Mouse (Mus musculus) embryonic fibroblast, embryonic 13.5 days (primary cell): ENCODE data around the gene Rpl23a.

ENCODE experiments used
- CTCF ChIP-seq: IDR thresholded peaks from 2 replicates; pipeline ENCODE4 v1.5.1; 2011; ENCODE audit warnings: mild to moderate bottlenecking, control low read depth, low read length, moderate library complexity, borderline replicate concordance; ENCODE audit not compliant: insufficient read depth
- POLR2A ChIP-seq: IDR thresholded peaks from 2 replicates; pipeline ENCODE4 v1.6.1; 2011; ENCODE audit warnings: low read depth, mild to moderate bottlenecking, control low read depth, low read length, moderate library complexity

- TF ChIP-seq CTCF = no peak
- no peak for TF ChIP-seq POLR2A
Observed at GRCm38 (mm10) chr11:78143520-78143919, 39.9 kb downstream of the Rpl23a start.
